Mouse (Mus musculus) lung, postnatal 0 days (tissue): ENCODE measurements at regions not wholly inside any gene's neighbourhood (a gene's known extent, or its start where the extent isn't known, plus 50 kb on each side); places are given as distances from the start of the nearest gene placed in this dataset.

ENCODE experiments used
- CTCF ChIP-seq: IDR thresholded peaks from 2 replicates; pipeline ENCODE4 v1.5.1; 2016; ENCODE audit warnings: antibody characterized with exemption, mild to moderate bottlenecking
- EP300 ChIP-seq: IDR thresholded peaks from 2 replicates; pipeline ENCODE4 v1.6.1; 2016; ENCODE audit warnings: antibody characterized with exemption, mild to moderate bottlenecking, control low read depth

- TF ChIP-seq CTCF (no peak), EP300 (no peak)
These were observed 325.9 kb downstream of the Epha7 start for GRCm38 (mm10) chr4:29138771-29139301.
